Mouse (Mus musculus) urinary bladder, postnatal 4 days (tissue): Measurements from ENCODE around the gene Slc29a2.

Experiments
- DNase-seq, 2 experiments: peaks; one replicate each; pipeline ENCODE4 v3.0.0; 2021 to 2022; ENCODE audit warnings: low spot score in 2 of 2

The Slc29a2 gene

GRCm38 (mm10) chr19:5058801-5059771 lies 35.4 kb downstream of the Slc29a2 start:
- DNase-seq: peak in 1 of 2 experiments; percentile 49

GRCm38 (mm10) chr19:5060365-5061330 lies 37.0 kb downstream of the Slc29a2 start:
- DNase-seq: peak in 1 of 2 experiments; percentile 68

GRCm38 (mm10) chr19:5062041-5062440 lies 38.4 kb downstream of the Slc29a2 start:
- DNase-seq: no peak

- DNase-seq: peak in 1 of 2 experiments; percentile 66
These were observed 38.8 kb downstream of the Slc29a2 start for GRCm38 (mm10) chr19:5062446-5062845.

GRCm38 (mm10) chr19:5065104-5065503 lies 41.4 kb downstream of the Slc29a2 start:
- peak in 1 of 2 experiments; percentile 79 for DNase-seq

- no peak for DNase-seq
These were observed 43.6 kb downstream of the Slc29a2 start for GRCm38 (mm10) chr19:5067040-5067799.

GRCm38 (mm10) chr19:5067867-5068569 lies 44.4 kb downstream of the Slc29a2 start, which contains the start of gene Cd248:
Gene Cd248, plus strand, starts transcription at chr19:5068078.
- peak; percentile 84 for DNase-seq

GRCm38 (mm10) chr19:5068570-5069234 lies 45.0 kb downstream of the Slc29a2 start:
- no peak for DNase-seq

- DNase-seq: no peak
These were observed 45.8 kb downstream of the Slc29a2 start for GRCm38 (mm10) chr19:5069486-5069885.

GRCm38 (mm10) chr19:5069978-5070377 lies 46.3 kb downstream of the Slc29a2 start:
- no peak for DNase-seq

- DNase-seq: no peak
These were observed 47.4 kb downstream of the Slc29a2 start for GRCm38 (mm10) chr19:5071077-5071476.

- peak; percentile 85 to 86 for DNase-seq
These were observed 48.1 kb downstream of the Slc29a2 start for GRCm38 (mm10) chr19:5071545-5072369.

GRCm38 (mm10) chr19:5072389-5073019 lies 48.8 kb downstream of the Slc29a2 start:
- DNase-seq: no peak

GRCm38 (mm10) chr19:5073028-5073427 lies 49.4 kb downstream of the Slc29a2 start:
- DNase-seq: no peak

- DNase-seq: no peak
These were observed 49.9 kb downstream of the Slc29a2 start for GRCm38 (mm10) chr19:5073518-5073917.

GRCm38 (mm10) chr19:5079279-5079678 lies 55.6 kb downstream of the Slc29a2 start:
- no peak for DNase-seq
